Mouse (Mus musculus): Measurements from ENCODE around the gene Stx8. TPM values are rescaled to one million over a fixed set of nuclear protein-coding genes. Genes with fewer than 3 reads are reported as not detected.

Stx8 gene
- total RNA-seq, 2 experiments from 2014 or later = 30.5 to 35.4 TPM

GRCm38 (mm10) chr11:67972606-67973005, 6.6 kb downstream of the Stx8 start:
- no peak for DNase-seq (ENCODE audit: low spot score in 2 of 2)

- DNase-seq (ENCODE audit: low spot score in 2 of 2) = no peak
These were observed 7.2 kb downstream of the Stx8 start for GRCm38 (mm10) chr11:67973225-67973624.

GRCm38 (mm10) chr11:67975252-67975651, 9.3 kb downstream of the Stx8 start:
- DNase-seq (ENCODE audit: low spot score in 2 of 2) = no peak

- DNase-seq (ENCODE audit: low spot score in 2 of 2) = no peak
These were observed 17.6 kb downstream of the Stx8 start for GRCm38 (mm10) chr11:67983564-67983963.

- DNase-seq (ENCODE audit: low spot score in 2 of 2) = no peak
These were observed 25.2 kb downstream of the Stx8 start for GRCm38 (mm10) chr11:67991240-67991639.

- DNase-seq (ENCODE audit: low spot score in 2 of 2) = no peak
These were observed 30.0 kb downstream of the Stx8 start for GRCm38 (mm10) chr11:67995965-67996364.

- no peak for DNase-seq (ENCODE audit: low spot score in 2 of 2)
These were observed 32.9 kb downstream of the Stx8 start for GRCm38 (mm10) chr11:67998905-67999304.

- no peak for DNase-seq (ENCODE audit: low spot score in 2 of 2)
These were observed 33.6 kb downstream of the Stx8 start for GRCm38 (mm10) chr11:67999629-68000028.

- peak; percentile 65 to 66 for DNase-seq (ENCODE audit: low spot score in 2 of 2)
These were observed 38.2 kb downstream of the Stx8 start for GRCm38 (mm10) chr11:68004191-68004590.

GRCm38 (mm10) chr11:68006216-68006789, 40.3 kb downstream of the Stx8 start:
- no peak for DNase-seq (ENCODE audit: low spot score in 2 of 2)

- DNase-seq (ENCODE audit: low spot score in 2 of 2) = peak in 1 of 2 experiments; percentile 6
These were observed 41.7 kb downstream of the Stx8 start for GRCm38 (mm10) chr11:68007645-68008044.

GRCm38 (mm10) chr11:68009377-68009776, 43.4 kb downstream of the Stx8 start:
- DNase-seq (ENCODE audit: low spot score in 2 of 2) = no peak

GRCm38 (mm10) chr11:68012207-68012606, 46.2 kb downstream of the Stx8 start:
- DNase-seq (ENCODE audit: low spot score in 2 of 2) = no peak

GRCm38 (mm10) chr11:68018191-68018590, 52.2 kb downstream of the Stx8 start:
- DNase-seq (ENCODE audit: low spot score in 2 of 2) = peak in 1 of 2 experiments; percentile 20

GRCm38 (mm10) chr11:68019156-68019555, 53.2 kb downstream of the Stx8 start:
- DNase-seq (ENCODE audit: low spot score in 2 of 2) = no peak

- no peak for DNase-seq (ENCODE audit: low spot score in 2 of 2)
These were observed 56.0 kb downstream of the Stx8 start for GRCm38 (mm10) chr11:68021976-68022375.

- no peak for DNase-seq (ENCODE audit: low spot score in 2 of 2)
These were observed 56.9 kb downstream of the Stx8 start for GRCm38 (mm10) chr11:68022895-68023294.

- no peak for DNase-seq (ENCODE audit: low spot score in 2 of 2)
These were observed 57.9 kb downstream of the Stx8 start for GRCm38 (mm10) chr11:68023811-68024369.

GRCm38 (mm10) chr11:68026590-68026989, 60.6 kb downstream of the Stx8 start:
- DNase-seq (ENCODE audit: low spot score in 2 of 2) = no peak

- DNase-seq (ENCODE audit: low spot score in 2 of 2) = no peak
These were observed 63.1 kb downstream of the Stx8 start for GRCm38 (mm10) chr11:68029079-68029478.

GRCm38 (mm10) chr11:68029871-68030270, 63.9 kb downstream of the Stx8 start:
- no peak for DNase-seq (ENCODE audit: low spot score in 2 of 2)

- no peak for DNase-seq (ENCODE audit: low spot score in 2 of 2)
These were observed 64.8 kb downstream of the Stx8 start for GRCm38 (mm10) chr11:68030771-68031170.

- no peak for DNase-seq (ENCODE audit: low spot score in 2 of 2)
These were observed 66.5 kb downstream of the Stx8 start for GRCm38 (mm10) chr11:68032448-68032847.
